Mouse (Mus musculus): ENCODE data around the gene Mogs. TPM values are rescaled to one million over a fixed set of nuclear protein-coding genes. Genes with fewer than 3 reads are reported as not detected.
A peak's percentile ranks its signal among the peaks of the same experiment; 100 is the strongest.

The Mogs gene
- polyA plus RNA-seq, 1 experiment = 17.1 TPM

DNA sequence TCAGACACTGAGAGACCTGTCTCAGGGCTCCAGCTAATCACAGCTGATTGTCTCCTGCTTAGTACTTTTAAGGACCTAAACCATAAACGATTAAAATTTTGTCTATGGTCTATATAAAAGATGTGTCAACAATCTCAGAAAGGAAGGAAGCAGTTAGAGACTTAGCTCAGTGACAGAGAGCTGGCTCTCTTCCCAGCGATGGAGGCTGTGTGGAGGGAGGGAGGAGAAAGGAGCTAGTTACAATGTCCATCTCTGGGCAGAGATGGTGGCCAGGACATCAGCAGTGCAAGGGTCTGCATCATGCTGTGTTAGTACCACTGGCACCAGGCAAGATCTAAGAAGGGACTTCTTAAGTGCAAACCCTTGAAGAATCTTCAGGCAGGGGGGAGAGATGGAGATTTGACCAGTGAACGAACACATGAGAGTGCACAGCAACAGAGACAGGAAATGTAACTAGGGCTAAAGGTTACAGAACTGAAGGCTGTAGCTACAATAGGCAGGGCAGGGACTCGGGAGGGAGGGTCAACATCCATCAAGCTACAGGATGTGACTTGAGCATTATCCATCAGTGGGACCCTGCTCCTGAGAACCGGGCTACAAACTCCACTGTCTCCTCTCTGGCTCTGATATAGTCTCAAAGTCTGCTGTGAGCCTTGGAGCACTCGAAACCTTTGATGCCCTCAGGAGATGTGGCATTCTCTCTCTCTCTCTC lies 22.7 kb upstream of the Mogs start:
- Histone ChIP-seq H3K27ac (ENCODE audit: insufficient read depth, low read depth, low read length) (no peak overlapping the region), H3K4me3 (ENCODE audit: insufficient read depth, low read length) (no peak overlapping the region), H3K4me1 (ENCODE audit: control insufficient read depth, insufficient read depth, low read length) (peaks cover 9% of the 10 kb centered on the region)
- no peak for TF ChIP-seq POLR2A (IDR thresholded peaks at IDR 0.05; ENCODE audit: borderline replicate concordance, low read depth, low read length)
- TF ChIP-seq CTCF (IDR thresholded peaks at IDR 0.05; ENCODE audit: low read depth, low read length) = no peak

DNA sequence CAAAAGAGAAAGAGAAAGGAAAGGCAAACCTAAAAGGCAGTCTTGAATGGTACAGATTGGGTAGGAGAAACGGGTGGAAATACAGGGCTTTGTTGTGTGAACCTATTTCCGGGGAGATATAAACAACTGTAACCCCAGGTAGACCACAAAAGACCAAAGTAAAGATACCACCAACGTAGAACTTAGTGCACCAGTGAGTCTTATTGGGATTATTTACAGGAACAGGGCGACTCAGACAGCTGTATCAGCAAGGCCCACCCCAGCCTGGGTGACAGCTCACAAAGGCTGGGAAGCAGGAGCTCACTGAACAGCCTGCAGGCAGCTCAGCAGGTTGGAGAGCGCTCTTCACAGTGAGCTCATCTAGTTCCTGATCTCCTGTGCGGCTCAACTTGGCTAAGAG lies 19.3 kb upstream of the Mogs start:
- Histone ChIP-seq H3K27ac (ENCODE audit: insufficient read depth, low read depth, low read length) (no peak overlapping the region), H3K4me3 (ENCODE audit: insufficient read depth, low read length) (no peak overlapping the region), H3K4me1 (ENCODE audit: control insufficient read depth, insufficient read depth, low read length) (peaks cover 11% of the 10 kb centered on the region)
- TF ChIP-seq CTCF (IDR thresholded peaks at IDR 0.05; ENCODE audit: low read depth, low read length) (no peak), POLR2A (IDR thresholded peaks at IDR 0.05; ENCODE audit: borderline replicate concordance, low read depth, low read length) (no peak)

DNA sequence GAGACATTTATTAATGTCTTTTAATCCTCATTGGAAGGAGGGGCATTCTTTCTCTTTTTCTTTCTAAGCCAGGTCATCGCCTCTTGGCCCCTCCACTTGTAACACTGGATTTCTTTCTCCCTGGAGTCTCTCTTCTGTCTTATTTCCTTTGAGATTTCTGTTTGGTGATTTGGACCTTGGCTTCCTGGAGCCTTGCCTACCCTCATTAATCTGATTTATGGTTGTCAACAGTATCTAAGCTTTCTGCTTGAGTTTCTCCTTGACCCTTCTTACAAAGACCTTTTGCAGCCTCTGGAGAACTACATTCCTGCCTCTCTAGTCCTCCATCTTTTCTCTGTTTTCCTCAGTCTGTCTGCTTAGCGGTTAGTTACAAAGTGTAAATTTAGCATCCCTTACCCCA lies 16.9 kb upstream of the Mogs start:
- TF ChIP-seq POLR2A (IDR thresholded peaks at IDR 0.05; ENCODE audit: borderline replicate concordance, low read depth, low read length) (no peak), CTCF (IDR thresholded peaks at IDR 0.05; ENCODE audit: low read depth, low read length) (no peak)
- Histone ChIP-seq H3K4me3 (ENCODE audit: insufficient read depth, low read length) (no peak overlapping the region), H3K4me1 (ENCODE audit: control insufficient read depth, insufficient read depth, low read length) (peaks cover 10% of the 10 kb centered on the region), H3K27ac (ENCODE audit: insufficient read depth, low read depth, low read length) (no peak overlapping the region)

DNA sequence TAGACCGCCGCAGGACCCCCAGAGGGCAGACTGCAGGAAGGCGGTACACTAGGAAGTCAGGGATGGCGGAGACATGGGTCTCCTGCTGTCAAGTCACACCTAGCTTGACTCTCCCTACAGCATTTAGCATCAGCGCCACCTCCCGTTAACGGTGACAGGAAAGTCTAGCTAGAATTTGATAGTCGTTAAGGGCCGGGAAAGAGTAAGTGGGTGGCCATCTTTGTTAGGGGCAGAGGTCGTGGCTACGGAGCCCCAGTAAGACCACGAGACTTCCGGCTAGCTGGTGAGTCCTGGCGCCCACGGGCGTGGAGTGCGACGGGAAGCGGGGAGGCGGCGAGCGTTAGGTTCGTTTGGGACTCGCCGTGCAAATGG lies 14.0 kb upstream of the Mogs start, which contains the start of the genes Ccdc142 and Gm42688:
Gene Ccdc142 (plus strand): TSS at position 286 of the 372 bp plus-strand sequence.
Gene Gm42688 (plus strand): TSS at position 302 of the 372 bp plus-strand sequence.
- no peak for TF ChIP-seq POLR2A (IDR thresholded peaks at IDR 0.05; ENCODE audit: borderline replicate concordance, low read depth, low read length)
- TF ChIP-seq CTCF (IDR thresholded peaks at IDR 0.05; ENCODE audit: low read depth, low read length) = peak; percentile 64
- H3K4me3 ChIP-seq (ENCODE audit: insufficient read depth, low read length) = peak within 1 kb of the TSS; percentile 87
- H3K27ac ChIP-seq (ENCODE audit: insufficient read depth, low read depth, low read length) = peak within 1 kb of the TSS; percentile 76
- peaks cover 10% of the 10 kb centered on the region for H3K4me1 ChIP-seq (ENCODE audit: control insufficient read depth, insufficient read depth, low read length)

DNA sequence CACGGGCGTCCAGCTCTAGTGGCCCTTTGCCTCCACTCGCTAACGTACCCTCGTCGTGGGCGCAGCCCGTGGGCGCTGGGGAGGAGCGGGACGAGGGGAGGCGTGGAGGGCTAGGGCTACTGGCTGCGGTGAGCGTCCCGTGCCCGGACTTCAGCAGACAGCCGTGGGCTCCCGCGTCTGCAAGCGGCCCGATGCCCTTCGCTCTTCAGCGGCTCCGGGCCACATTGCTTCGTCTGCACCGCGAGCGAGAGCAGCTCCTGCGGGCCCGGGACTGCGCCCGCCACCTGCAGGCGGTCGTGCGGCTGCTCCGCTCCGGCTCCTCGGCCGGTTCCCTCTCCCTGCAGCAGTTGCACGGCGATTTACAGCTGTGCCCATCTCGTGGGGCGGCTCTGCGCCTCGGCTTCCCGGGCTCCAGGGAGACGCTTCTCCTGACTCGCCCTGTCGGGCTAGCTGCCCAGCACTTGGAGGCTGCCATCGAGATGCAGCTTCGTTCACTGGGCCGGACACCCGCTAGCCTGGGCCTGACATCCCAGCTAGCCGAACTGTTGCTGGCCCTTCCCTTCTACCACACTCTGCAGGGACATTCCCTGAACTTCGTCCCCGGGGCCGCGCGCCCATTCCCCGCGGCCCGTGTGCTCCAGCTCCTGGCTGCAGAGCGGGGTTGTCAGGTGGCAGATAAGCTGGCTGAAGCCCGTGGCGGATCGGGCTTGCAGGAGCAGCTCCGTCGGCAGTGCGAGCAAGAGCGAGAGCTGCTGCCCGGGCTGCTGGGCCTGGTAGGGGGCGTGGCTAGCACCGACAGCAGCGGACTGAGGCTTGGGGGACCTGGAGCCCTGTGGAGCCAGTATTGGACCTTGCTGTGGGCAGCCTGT lies 13.4 kb upstream of the Mogs start:
- H3K4me1 ChIP-seq (ENCODE audit: control insufficient read depth, insufficient read depth, low read length) = peaks cover 10% of the 10 kb centered on the region
- H3K27ac ChIP-seq (ENCODE audit: insufficient read depth, low read depth, low read length) = peak overlapping the region; percentile 76
- no peak for TF ChIP-seq CTCF (IDR thresholded peaks at IDR 0.05; ENCODE audit: low read depth, low read length)
- no peak for TF ChIP-seq POLR2A (IDR thresholded peaks at IDR 0.05; ENCODE audit: borderline replicate concordance, low read depth, low read length)
- H3K4me3 ChIP-seq (ENCODE audit: insufficient read depth, low read length) = peak overlapping the region; percentile 87

DNA sequence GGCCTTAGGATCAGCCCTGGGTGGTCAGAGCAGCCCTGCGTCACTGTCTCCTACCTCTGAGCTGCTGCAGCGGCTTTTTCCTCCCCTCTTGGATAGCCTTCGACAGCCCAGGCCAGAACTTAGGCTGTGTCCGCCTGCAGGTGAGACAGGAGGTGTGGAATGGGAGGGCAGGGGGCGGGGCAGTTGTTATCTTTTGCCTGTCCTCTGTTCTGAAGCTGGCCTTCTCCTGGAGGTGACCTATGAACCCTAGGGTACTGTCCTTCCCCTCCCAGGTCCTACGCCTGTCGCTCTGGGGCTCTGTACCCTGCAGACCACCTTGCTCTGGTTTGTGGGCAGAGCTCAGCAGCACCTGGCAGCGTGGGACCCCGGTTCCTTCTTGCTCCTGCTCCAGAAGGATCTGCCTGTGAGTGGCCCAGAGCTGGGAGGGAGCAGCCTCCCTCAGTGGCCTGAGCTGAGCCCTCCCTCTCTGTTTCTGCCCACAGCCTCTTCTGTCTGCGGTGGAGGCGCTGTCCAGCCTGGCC lies 12.1 kb upstream of the Mogs start:
- Histone ChIP-seq H3K4me1 (ENCODE audit: control insufficient read depth, insufficient read depth, low read length) (peaks cover 13% of the 10 kb centered on the region), H3K27ac (ENCODE audit: insufficient read depth, low read depth, low read length) (no peak overlapping the region), H3K4me3 (ENCODE audit: insufficient read depth, low read length) (no peak overlapping the region)
- TF ChIP-seq POLR2A (IDR thresholded peaks at IDR 0.05; ENCODE audit: borderline replicate concordance, low read depth, low read length) = no peak
- TF ChIP-seq CTCF (IDR thresholded peaks at IDR 0.05; ENCODE audit: low read depth, low read length) = no peak

DNA sequence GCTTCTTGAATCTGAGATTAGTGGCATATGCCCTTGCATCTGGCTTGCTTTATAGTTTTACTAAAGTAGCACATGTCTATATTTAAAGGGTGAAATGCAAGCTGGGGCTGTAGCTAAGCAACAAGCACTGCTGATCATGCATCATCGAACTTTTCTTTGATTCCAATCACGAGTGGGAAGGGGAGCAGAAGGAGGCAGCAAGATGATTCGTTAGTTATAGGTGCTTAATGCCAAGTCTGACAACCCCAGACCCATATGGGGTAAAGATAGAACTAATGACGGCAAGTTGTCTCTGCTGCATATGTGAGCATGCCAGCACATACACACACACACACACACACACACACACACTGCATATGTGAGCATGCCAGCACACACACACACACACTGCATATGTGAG lies 11.1 kb upstream of the Mogs start:
- Histone ChIP-seq H3K4me3 (ENCODE audit: insufficient read depth, low read length) (no peak overlapping the region), H3K4me1 (ENCODE audit: control insufficient read depth, insufficient read depth, low read length) (peaks cover 13% of the 10 kb centered on the region), H3K27ac (ENCODE audit: insufficient read depth, low read depth, low read length) (no peak overlapping the region)
- TF ChIP-seq POLR2A (IDR thresholded peaks at IDR 0.05; ENCODE audit: borderline replicate concordance, low read depth, low read length) = no peak
- no peak for TF ChIP-seq CTCF (IDR thresholded peaks at IDR 0.05; ENCODE audit: low read depth, low read length)

DNA sequence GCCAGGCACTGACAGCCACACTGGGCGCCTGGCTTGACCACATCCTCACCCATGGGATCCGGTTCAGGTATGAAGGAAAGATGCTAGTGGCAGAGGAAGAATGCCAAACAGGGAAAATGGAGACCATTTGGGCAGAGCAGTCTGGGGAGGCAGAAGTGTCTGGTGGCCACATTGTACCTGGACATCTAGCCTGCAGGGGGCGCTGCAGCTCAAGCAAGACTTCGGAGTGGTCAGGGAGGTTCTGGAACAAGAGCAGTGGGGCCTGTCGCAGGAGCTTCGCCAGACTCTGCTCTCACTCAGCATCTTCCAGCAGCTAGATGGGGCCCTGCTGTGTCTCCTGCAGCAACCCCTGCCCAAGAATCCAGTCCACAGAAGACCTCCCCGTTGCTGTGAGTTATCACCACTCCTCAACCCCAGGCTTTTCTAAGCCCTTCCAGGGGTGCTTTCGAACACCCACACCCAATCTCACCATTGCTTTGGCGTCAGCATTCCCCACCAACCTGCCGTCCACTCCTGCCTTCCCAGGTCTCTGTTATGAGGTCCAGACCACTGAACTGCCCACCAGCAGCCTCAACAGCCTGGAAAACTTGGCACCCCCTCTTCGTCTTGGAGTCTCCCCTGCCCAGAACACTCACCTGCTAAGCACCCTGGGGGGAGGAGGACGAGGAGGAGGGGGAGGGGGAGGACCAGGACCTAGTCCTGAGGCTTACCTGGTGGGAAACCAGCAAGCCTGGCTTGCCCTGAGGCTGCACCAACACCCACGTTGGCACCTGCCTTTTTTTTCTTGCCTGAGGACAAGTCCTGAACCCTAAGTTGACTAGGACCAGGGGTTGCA lies 7.5 kb upstream of the Mogs start:
- peaks cover 10% of the 10 kb centered on the region for H3K4me1 ChIP-seq (ENCODE audit: control insufficient read depth, insufficient read depth, low read length)
- peak overlapping the region; percentile 89 for H3K4me3 ChIP-seq (ENCODE audit: insufficient read depth, low read length)
- H3K27ac ChIP-seq (ENCODE audit: insufficient read depth, low read depth, low read length) = no peak overlapping the region
- TF ChIP-seq CTCF (IDR thresholded peaks at IDR 0.05; ENCODE audit: low read depth, low read length) = peak; percentile 54; the same call in 1 of the 2 replicates
- TF ChIP-seq POLR2A (IDR thresholded peaks at IDR 0.05; ENCODE audit: borderline replicate concordance, low read depth, low read length) = no peak
